In genomic region chr13:45466031-45466519, GRCm38 (mm10) we compare ENCODE assay signal across 12 mouse cellular contexts. TPM values are rescaled to one million over a fixed set of nuclear protein-coding genes. Genes with fewer than 3 reads are reported as not detected.
DNase-seq lines count a peak whose midpoint lies in the region; ATAC-seq lines count a peak whose summit lies in the region.
"Had no signal": no experiment of that assay in that cellular context is flagged by ENCODE, and none has a peak within 500 bp of the region (broad histone marks: within the 10 kb centered on the region; RNA-seq: fewer than 3 reads in every experiment).

No protein-coding gene starts in this region.

- no peaks in the 10 kb centered on the region for H3K9me3 ChIP-seq in forebrain, embryonic 14.5 days (replicated peaks; ENCODE audit: control insufficient read depth, low read length)
- H3K9me3 ChIP-seq in forebrain, embryonic 10.5 days = no peaks in the 10 kb centered on the region
- no peaks in the 10 kb centered on the region for H3K9me3 ChIP-seq in forebrain, embryonic 16.5 days (ENCODE audit: control insufficient read depth, low read length)
- H3K9me3 ChIP-seq: limb, embryonic 13.5 days had no signal

- peak; percentile 71 for ATAC-seq in forebrain, embryonic 14.5 days
- ATAC-seq in forebrain, embryonic 16.5 days = peak; percentile 81

- H3K4me1 ChIP-seq in forebrain, embryonic 14.5 days (ENCODE audit: control insufficient read depth, insufficient read depth, low read length) = peaks cover 7% of the 10 kb centered on the region
- peaks cover 36% of the 10 kb centered on the region for H3K4me1 ChIP-seq in forebrain, embryonic 10.5 days
- H3K4me1 ChIP-seq in forebrain, embryonic 16.5 days (replicated peaks; ENCODE audit: control insufficient read depth, insufficient read depth, low read length) = peaks cover 12% of the 10 kb centered on the region; the same call in 1 of the 2 replicates

- H3K27ac ChIP-seq in forebrain, embryonic 14.5 days (ENCODE audit: low read depth, low read length) = no peak overlapping the region
- H3K27ac ChIP-seq in forebrain, embryonic 10.5 days = no peak overlapping the region
- no peak overlapping the region for H3K27ac ChIP-seq in forebrain, embryonic 16.5 days (ENCODE audit: low read length)
- H3K27ac ChIP-seq: limb, embryonic 13.5 days had no signal

- H3K36me3 ChIP-seq in forebrain, embryonic 14.5 days (ENCODE audit: control insufficient read depth, insufficient read depth, low read length) = no peaks in the 10 kb centered on the region
- no peaks in the 10 kb centered on the region for H3K36me3 ChIP-seq in forebrain, embryonic 10.5 days (replicated peaks)
- no peaks in the 10 kb centered on the region for H3K36me3 ChIP-seq in forebrain, embryonic 16.5 days (ENCODE audit: control insufficient read depth, insufficient read depth)
- H3K36me3 ChIP-seq: limb, embryonic 13.5 days had no signal

- 22% methylated on average over 10 of the region's 10 CpGs for WGBS in forebrain, embryonic 14.5 days
- WGBS in forebrain, embryonic 10.5 days = 73% methylated on average over 10 of the region's 10 CpGs
- WGBS in forebrain, embryonic 16.5 days = 20% methylated on average over 10 of the region's 10 CpGs

- H3K9ac ChIP-seq in forebrain, embryonic 14.5 days (ENCODE audit: low read length) = no peak overlapping the region
- no peak overlapping the region for H3K9ac ChIP-seq in forebrain, embryonic 16.5 days (replicated peaks; ENCODE audit: low read depth, low read length)
- H3K9ac ChIP-seq: limb, embryonic 13.5 days had no signal

- peaks cover 10% of the 10 kb centered on the region; the same call in 1 of the 2 replicates for H3K27me3 ChIP-seq in forebrain, embryonic 14.5 days (replicated peaks; ENCODE audit: control insufficient read depth, insufficient read depth, low read length)
- peaks cover 42% of the 10 kb centered on the region for H3K27me3 ChIP-seq in forebrain, embryonic 10.5 days (ENCODE audit: poor library complexity, severe bottlenecking)
- peaks cover 3% of the 10 kb centered on the region; the same call in 1 of the 2 replicates for H3K27me3 ChIP-seq in forebrain, embryonic 16.5 days (replicated peaks; ENCODE audit: control insufficient read depth, insufficient read depth, low read length)
- H3K27me3 ChIP-seq: limb, embryonic 13.5 days had no signal

- peak; percentile 87 for DNase-seq in forebrain, embryonic 14.5 days (ENCODE audit: low spot score)
- DNase-seq in forebrain, embryonic 10.5 days (ENCODE audit: extremely low spot score, low spot score) = no peak
- DNase-seq in kidney, adult 9 months = peak; percentile 57
- DNase-seq in kidney, postnatal 4 days = no peak
- DNase-seq in Muller cell, postnatal 12 days (ENCODE audit: inconsistent ontology term) = peak; percentile 86
- DNase-seq in layer of hippocampus, adult 11-12 months (ENCODE audit: low spot score) = no peak
- DNase-seq in left cerebral cortex, adult 11 months (ENCODE audit: low spot score) = no peak
- DNase-seq: kidney, postnatal 10 days; layer of hippocampus, postnatal 36 days had no signal

- H3K4me3 ChIP-seq in forebrain, embryonic 14.5 days (ENCODE audit: low read depth, low read length) = no peak overlapping the region
- H3K4me3 ChIP-seq in forebrain, embryonic 10.5 days = no peak overlapping the region
- H3K4me3 ChIP-seq in forebrain, embryonic 16.5 days (replicated peaks; ENCODE audit: low read length) = no peak overlapping the region
- H3K4me3 ChIP-seq: erythroblast, embryonic 14.5 days; limb, embryonic 13.5 days had no signal

- H3K4me2 ChIP-seq in forebrain, embryonic 14.5 days (ENCODE audit: low read length) = no peak overlapping the region
- no peak overlapping the region; the same call in 1 of the 2 replicates for H3K4me2 ChIP-seq in forebrain, embryonic 16.5 days (ENCODE audit: low read length)
- H3K4me2 ChIP-seq: limb, embryonic 13.5 days had no signal

RNA-seq across cellular contexts. Expression of gene Gmpr, which starts 41.2 kb away (rescaled TPM):
- 24.3 and 25.7 TPM in 2 replicates for polyA plus RNA-seq in forebrain, embryonic 14.5 days (2014; fragmentation: Nextera tagmentation; extraction: Ambion mirVana)
- polyA plus RNA-seq in forebrain, embryonic 10.5 days (2016; fragmentation: Nextera tagmentation; extraction: Ambion mirVana) = 27.3 and 31.5 TPM in 2 replicates
- 20.3 and 25.9 TPM in 2 replicates for polyA plus RNA-seq in forebrain, embryonic 16.5 days (2015; fragmentation: Nextera tagmentation; extraction: Ambion mirVana)

Comparison
In these comparisons a context has a peak if more than half of its experiments do, and no peak if none do; other contexts are left out.
1. DNase-seq: peak in forebrain, embryonic 14.5 days (single experiment), kidney, adult 9 months (single experiment) and Muller cell, postnatal 12 days (single experiment); none in forebrain, embryonic 10.5 days (single experiment), kidney, postnatal 4 days (0 of 2), layer of hippocampus, adult 11-12 months (single experiment) and left cerebral cortex, adult 11 months (single experiment).